Mouse (Mus musculus): ENCODE data around the gene Anxa9.

GRCm38 (mm10) chr3:95315094-95315843 is 8.3 kb upstream of the Anxa9 start:
- TF ChIP-seq GATA1 (IDR thresholded peaks at IDR 0.05; ENCODE audit: borderline replicate concordance, low read length) (no peak), FLI1 (IDR thresholded peaks at IDR 0.05; ENCODE audit: low read length) (no peak)
